ENCODE assay signal across 12 mouse cellular contexts in the genomic region with DNA sequence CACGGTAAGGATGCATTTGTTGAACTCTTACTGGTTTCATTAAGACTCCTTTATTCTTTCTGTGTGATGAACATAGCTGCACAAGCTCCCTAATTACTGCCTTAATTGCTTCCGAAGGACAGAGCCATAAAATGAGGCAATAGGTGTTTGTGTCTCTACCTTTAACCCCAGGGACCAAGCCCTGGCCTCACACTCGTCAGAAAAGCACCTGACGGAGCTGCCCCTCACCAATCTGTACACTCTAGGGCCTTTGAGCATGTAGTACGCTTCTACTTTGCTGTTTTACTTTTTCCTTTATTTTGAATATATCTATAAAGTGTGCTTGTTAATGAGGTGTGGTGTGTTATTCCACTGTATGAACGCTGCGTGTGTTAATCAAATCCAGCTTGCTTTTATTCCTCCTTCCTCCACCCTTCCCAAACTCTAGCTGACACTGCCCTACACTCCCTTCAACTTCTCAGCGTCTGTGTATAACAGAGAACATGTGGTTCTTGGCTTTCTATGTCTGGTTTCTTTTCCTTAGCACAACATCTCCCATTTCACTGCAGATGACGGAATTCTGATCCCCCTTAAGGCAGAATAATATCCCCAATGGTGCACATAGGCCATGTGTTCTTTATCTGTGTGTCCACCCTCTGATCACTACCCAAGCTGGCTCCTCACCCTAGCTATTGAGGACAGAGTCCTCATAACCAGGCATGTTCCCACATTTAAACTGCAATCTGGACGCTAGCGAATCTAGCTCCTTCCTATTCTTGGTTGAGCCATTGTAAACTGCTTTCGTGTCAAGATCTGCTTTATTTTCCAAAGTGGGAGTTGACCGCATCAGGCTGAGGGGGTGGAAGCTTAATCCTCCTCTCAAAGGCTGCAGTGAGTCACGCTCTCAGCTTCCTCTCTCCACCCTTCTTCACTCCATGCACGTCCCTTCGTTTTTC. TPM values are rescaled to one million over a fixed set of nuclear protein-coding genes. Genes with fewer than 3 reads are reported as not detected.
DNase-seq lines count a peak whose midpoint lies in the region; ATAC-seq and TF ChIP-seq lines count a peak whose summit lies in the region.
"Had no signal": no experiment of that assay in that cellular context is flagged by ENCODE, and none has a peak within 500 bp of the region (broad histone marks: within the 10 kb centered on the region; RNA-seq: fewer than 3 reads in every experiment).

No protein-coding gene starts in this region.

- no peak overlapping the region for H3K9ac ChIP-seq in kidney, embryonic 14.5 days (ENCODE audit: low read depth, low read length)
- no peak overlapping the region for H3K9ac ChIP-seq in limb, embryonic 12.5 days (replicated peaks)
- no peak overlapping the region for H3K9ac ChIP-seq in hindbrain, embryonic 16.5 days (ENCODE audit: low read depth, low read length)
- H3K9ac ChIP-seq: liver, embryonic 14.5 days had no signal

- H3K27me3 ChIP-seq in kidney, embryonic 14.5 days (ENCODE audit: control insufficient read depth, insufficient read depth, low read length), result no peaks in the 10 kb centered on the region
- H3K27me3 ChIP-seq in kidney, adult 2 months (replicated peaks; ENCODE audit: control insufficient read depth, insufficient read depth, low read length), result no peaks in the 10 kb centered on the region
- no peaks in the 10 kb centered on the region for H3K27me3 ChIP-seq in limb, embryonic 12.5 days
- no peaks in the 10 kb centered on the region for H3K27me3 ChIP-seq in hindbrain, embryonic 16.5 days (replicated peaks; ENCODE audit: control insufficient read depth, insufficient read depth, low read length)

- H3K4me2 ChIP-seq in kidney, embryonic 14.5 days (replicated peaks; ENCODE audit: low read depth, low read length), result 0 out of 2 replicates have a peak overlapping the region, but pooled peaks have one; percentile 11
- H3K4me2 ChIP-seq in limb, embryonic 12.5 days, result peak overlapping the region; percentile 5
- H3K4me2 ChIP-seq in hindbrain, embryonic 16.5 days (ENCODE audit: low read length), result no peak overlapping the region

- H3K4me3 ChIP-seq in kidney, embryonic 14.5 days (ENCODE audit: low read length), result no peak overlapping the region
- no peak overlapping the region for H3K4me3 ChIP-seq in kidney, adult 2 months (ENCODE audit: insufficient read depth, low read depth, low read length)
- no peak overlapping the region for H3K4me3 ChIP-seq in embryonic fibroblast, embryonic 13.5 days (ENCODE audit: insufficient read depth, low read length)
- no peak overlapping the region for H3K4me3 ChIP-seq in limb, embryonic 12.5 days (replicated peaks)
- no peak overlapping the region for H3K4me3 ChIP-seq in hindbrain, embryonic 16.5 days (ENCODE audit: low read length)
- H3K4me3 ChIP-seq: erythroblast, embryonic 14.5 days had no signal

- H3K36me3 ChIP-seq in kidney, embryonic 14.5 days (ENCODE audit: control insufficient read depth, insufficient read depth, low read length), result no peaks in the 10 kb centered on the region
- H3K36me3 ChIP-seq in kidney, adult 2 months (ENCODE audit: control insufficient read depth, insufficient read depth, low read length), result no peaks in the 10 kb centered on the region
- no peaks in the 10 kb centered on the region for H3K36me3 ChIP-seq in limb, embryonic 12.5 days
- H3K36me3 ChIP-seq in hindbrain, embryonic 16.5 days (ENCODE audit: control insufficient read depth, insufficient read depth, low read length), result no peaks in the 10 kb centered on the region

- ATAC-seq in kidney, embryonic 14.5 days (ENCODE audit: low FRiP score, low TSS enrichment), result peak; percentile 32; the same call in 1 of the 2 replicates
- peak; percentile 87 for ATAC-seq in limb, embryonic 12.5 days (ENCODE audit: insufficient number of reproducible peaks, insufficient read depth, low FRiP score, low TSS enrichment, low read depth)
- ATAC-seq in hindbrain, embryonic 16.5 days, result no peak
- no peak for ATAC-seq in megakaryocyte progenitor cell, adult 5-6 weeks (replicated peaks; ENCODE audit: poor library complexity)

- 46% methylated on average over 16 of the region's 16 CpGs for WGBS in kidney, embryonic 14.5 days
- WGBS in kidney, adult 2 months, result 71% methylated on average over 16 of the region's 16 CpGs
- WGBS in limb, embryonic 12.5 days, result 25% methylated on average over 16 of the region's 16 CpGs
- WGBS in hindbrain, embryonic 16.5 days, result 72% methylated on average over 16 of the region's 16 CpGs

- TF ChIP-seq POLR2A in kidney, adult 2 months (IDR thresholded peaks at IDR 0.05; ENCODE audit: low read depth, low read length), result no peak
- TF ChIP-seq POLR2A in embryonic fibroblast, embryonic 13.5 days (IDR thresholded peaks at IDR 0.05; ENCODE audit: low read depth, low read length), result peak; percentile 52

- no peak for DNase-seq in kidney, adult 2 months
- peak; percentile 80 for DNase-seq in NIH3T3 (ENCODE audit: low read depth)
- no peak for DNase-seq in urinary bladder, postnatal 25 days (ENCODE audit: low spot score)
- DNase-seq: kidney, adult 8-10 months; thymus, adult 2 months had no signal

- no peaks in the 10 kb centered on the region for H3K9me3 ChIP-seq in kidney, embryonic 14.5 days (ENCODE audit: control insufficient read depth, low read length)
- no peaks in the 10 kb centered on the region for H3K9me3 ChIP-seq in limb, embryonic 12.5 days
- H3K9me3 ChIP-seq in hindbrain, embryonic 16.5 days (ENCODE audit: control insufficient read depth, low read length), result no peaks in the 10 kb centered on the region

- no peak for TF ChIP-seq CTCF in kidney, adult 2 months (conservative IDR thresholded peaks at IDR 0.05; ENCODE audit: insufficient read depth, insufficient read length, low read depth, low read length)
- no peak for TF ChIP-seq CTCF in embryonic fibroblast, embryonic 13.5 days (IDR thresholded peaks at IDR 0.05; ENCODE audit: borderline replicate concordance, insufficient read depth, low read length)

- H3K27ac ChIP-seq in kidney, embryonic 14.5 days (ENCODE audit: low read depth, low read length), result no peak overlapping the region; the same call in 1 of the 2 replicates
- no peak overlapping the region for H3K27ac ChIP-seq in kidney, adult 2 months (ENCODE audit: insufficient read depth, low read depth, low read length)
- H3K27ac ChIP-seq in embryonic fibroblast, embryonic 13.5 days (ENCODE audit: insufficient read depth, low read length), result peak overlapping the region; percentile 100
- peak overlapping the region; percentile 76 for H3K27ac ChIP-seq in limb, embryonic 12.5 days
- no peak overlapping the region for H3K27ac ChIP-seq in hindbrain, embryonic 16.5 days (ENCODE audit: low read depth, low read length)
- H3K27ac ChIP-seq: liver, embryonic 14.5 days had no signal

- no peaks in the 10 kb centered on the region for H3K4me1 ChIP-seq in kidney, embryonic 14.5 days (ENCODE audit: control insufficient read depth, insufficient read depth, low read length)
- no peaks in the 10 kb centered on the region for H3K4me1 ChIP-seq in kidney, adult 2 months (ENCODE audit: control insufficient read depth, insufficient read depth, low read length)
- H3K4me1 ChIP-seq in embryonic fibroblast, embryonic 13.5 days (ENCODE audit: control insufficient read depth, insufficient read depth, low read length), result peaks cover 7% of the 10 kb centered on the region
- H3K4me1 ChIP-seq in limb, embryonic 12.5 days (replicated peaks), result peaks cover 29% of the 10 kb centered on the region
- H3K4me1 ChIP-seq in hindbrain, embryonic 16.5 days (ENCODE audit: control insufficient read depth, insufficient read depth, low read depth, low read length), result no peaks in the 10 kb centered on the region

RNA-seq across cellular contexts. Expression of a gene that starts 52.5 kb away (rescaled TPM):
- polyA plus RNA-seq in kidney, embryonic 14.5 days (2014; fragmentation: Nextera tagmentation; extraction: Ambion mirVana), result 57.1 and 67.6 TPM in 2 replicates
- 58.0 and 59.5 TPM in 2 replicates for polyA plus RNA-seq in kidney, adult 2 months (2012; rRNA removed)
- polyA plus RNA-seq in embryonic fibroblast, embryonic 13.5 days (2011; ENCODE audit: insufficient read length, low read depth, missing spikeins), result 130 and 137 TPM in 2 replicates
- 31.3 and 31.8 TPM in 2 replicates for polyA plus RNA-seq in limb, embryonic 12.5 days (2016; fragmentation: Nextera tagmentation; extraction: Ambion mirVana)
- polyA plus RNA-seq in hindbrain, embryonic 16.5 days (2015; fragmentation: Nextera tagmentation; extraction: Ambion mirVana), result 14.3 and 15.7 TPM in 2 replicates
- total RNA-seq in megakaryocyte progenitor cell, adult 5-6 weeks (2015), result 117 and 119 TPM in 2 replicates
- 59.4 and 69.2 TPM in 2 replicates for total RNA-seq in megakaryocyte progenitor cell, adult 5-6 weeks (2017)

Comparison
In these comparisons a context has a peak if more than half of its experiments do, and no peak if none do; other contexts are left out.
1. ATAC-seq: peak in kidney, embryonic 14.5 days (single experiment) and limb, embryonic 12.5 days (single experiment); none in hindbrain, embryonic 16.5 days (single experiment) and megakaryocyte progenitor cell, adult 5-6 weeks (single experiment).
2. H3K27ac ChIP-seq: peak in embryonic fibroblast, embryonic 13.5 days (single experiment) and limb, embryonic 12.5 days (single experiment); none in kidney, embryonic 14.5 days (single experiment), kidney, adult 2 months (single experiment) and hindbrain, embryonic 16.5 days (single experiment).